Mouse (Mus musculus): Measurements from ENCODE around the gene Zfp385b.

- TF ChIP-seq CTCF (IDR thresholded peaks at IDR 0.05; ENCODE audit: control insufficient read depth, insufficient read depth, low read length) (no peak), POLR2A (IDR thresholded peaks at IDR 0.05; ENCODE audit: borderline replicate concordance, control insufficient read depth, low read depth, low read length) (no peak)
These were observed 22.0 kb upstream of the Zfp385b start for GRCm38 (mm10) chr2:77841464-77841863.
